Mouse (Mus musculus): ENCODE results near the gene Nutm2.

GRCm38 (mm10) chr13:50445261-50445660 is 21.8 kb upstream of the Nutm2 start:
- TF ChIP-seq POLR2A (IDR thresholded peaks at IDR 0.05; ENCODE audit: extremely low read depth, insufficient read depth, low read length) = no peak
- no peak for TF ChIP-seq CTCF (IDR thresholded peaks at IDR 0.05; ENCODE audit: low read depth, low read length)
